Mouse (Mus musculus): Measurements from ENCODE around the gene Fam19a5. TPM values are rescaled to one million over a fixed set of nuclear protein-coding genes. Genes with fewer than 3 reads are reported as not detected.

Gene Fam19a5
- polyA plus RNA-seq, 1 experiment = 3.7 TPM

GRCm38 (mm10) chr15:87545731-87546360 is 1.7 kb downstream of the Fam19a5 start:
- H3K4me1 ChIP-seq (ENCODE audit: control insufficient read depth, insufficient read depth, low read length) = no peaks in the 10 kb centered on the region
- H3K27ac ChIP-seq (ENCODE audit: insufficient read depth, low read length) = no peak overlapping the region
- no peak overlapping the region for H3K4me3 ChIP-seq (ENCODE audit: insufficient read depth, low read length)
- TF ChIP-seq CTCF (IDR thresholded peaks at IDR 0.05; ENCODE audit: borderline replicate concordance, insufficient read depth, low read length) (no peak), POLR2A (IDR thresholded peaks at IDR 0.05; ENCODE audit: low read depth, low read length) (no peak)

GRCm38 (mm10) chr15:87547022-87547421 is 2.9 kb downstream of the Fam19a5 start:
- H3K27ac ChIP-seq (ENCODE audit: insufficient read depth, low read length) = no peak overlapping the region
- no peaks in the 10 kb centered on the region for H3K4me1 ChIP-seq (ENCODE audit: control insufficient read depth, insufficient read depth, low read length)
- H3K4me3 ChIP-seq (ENCODE audit: insufficient read depth, low read length) = no peak overlapping the region
- TF ChIP-seq CTCF (IDR thresholded peaks at IDR 0.05; ENCODE audit: borderline replicate concordance, insufficient read depth, low read length) = no peak
- no peak for TF ChIP-seq POLR2A (IDR thresholded peaks at IDR 0.05; ENCODE audit: low read depth, low read length)

GRCm38 (mm10) chr15:87549724-87550123 is 5.6 kb downstream of the Fam19a5 start:
- no peak for TF ChIP-seq CTCF (IDR thresholded peaks at IDR 0.05; ENCODE audit: borderline replicate concordance, insufficient read depth, low read length)
- no peak for TF ChIP-seq POLR2A (IDR thresholded peaks at IDR 0.05; ENCODE audit: low read depth, low read length)
- Histone ChIP-seq H3K4me3 (ENCODE audit: insufficient read depth, low read length) (no peak overlapping the region), H3K4me1 (ENCODE audit: control insufficient read depth, insufficient read depth, low read length) (no peaks in the 10 kb centered on the region), H3K27ac (ENCODE audit: insufficient read depth, low read length) (no peak overlapping the region)

- H3K27ac ChIP-seq (ENCODE audit: insufficient read depth, low read length) = no peak overlapping the region
- TF ChIP-seq CTCF (IDR thresholded peaks at IDR 0.05; ENCODE audit: borderline replicate concordance, insufficient read depth, low read length) = no peak
- TF ChIP-seq POLR2A (IDR thresholded peaks at IDR 0.05; ENCODE audit: low read depth, low read length) = no peak
Measured at GRCm38 (mm10) chr15:87550756-87551155, 6.7 kb downstream of the Fam19a5 start.

GRCm38 (mm10) chr15:87551556-87551955 is 7.5 kb downstream of the Fam19a5 start:
- Histone ChIP-seq H3K4me3 (ENCODE audit: insufficient read depth, low read length) (no peak overlapping the region), H3K27ac (ENCODE audit: insufficient read depth, low read length) (no peak overlapping the region), H3K4me1 (ENCODE audit: control insufficient read depth, insufficient read depth, low read length) (no peaks in the 10 kb centered on the region)
- TF ChIP-seq POLR2A (IDR thresholded peaks at IDR 0.05; ENCODE audit: low read depth, low read length) = no peak
- TF ChIP-seq CTCF (IDR thresholded peaks at IDR 0.05; ENCODE audit: borderline replicate concordance, insufficient read depth, low read length) = no peak

More at GRCm38 (mm10) chr15:87550756-87551155, 6.7 kb downstream of the Fam19a5 start:
- Histone ChIP-seq H3K4me3 (ENCODE audit: insufficient read depth, low read length) (no peak overlapping the region), H3K4me1 (ENCODE audit: control insufficient read depth, insufficient read depth, low read length) (no peaks in the 10 kb centered on the region)

- Histone ChIP-seq H3K27ac (ENCODE audit: insufficient read depth, low read length) (no peak overlapping the region), H3K4me3 (ENCODE audit: insufficient read depth, low read length) (no peak overlapping the region), H3K4me1 (ENCODE audit: control insufficient read depth, insufficient read depth, low read length) (no peaks in the 10 kb centered on the region)
- no peak for TF ChIP-seq POLR2A (IDR thresholded peaks at IDR 0.05; ENCODE audit: low read depth, low read length)
- TF ChIP-seq CTCF (IDR thresholded peaks at IDR 0.05; ENCODE audit: borderline replicate concordance, insufficient read depth, low read length) = no peak
Measured at GRCm38 (mm10) chr15:87555811-87556210, 11.7 kb downstream of the Fam19a5 start.

GRCm38 (mm10) chr15:87564331-87564730 is 20.2 kb downstream of the Fam19a5 start:
- H3K27ac ChIP-seq (ENCODE audit: insufficient read depth, low read length) = no peak overlapping the region
- H3K4me1 ChIP-seq (ENCODE audit: control insufficient read depth, insufficient read depth, low read length) = no peaks in the 10 kb centered on the region
- no peak for TF ChIP-seq CTCF (IDR thresholded peaks at IDR 0.05; ENCODE audit: borderline replicate concordance, insufficient read depth, low read length)
- no peak for TF ChIP-seq POLR2A (IDR thresholded peaks at IDR 0.05; ENCODE audit: low read depth, low read length)
- no peak overlapping the region for H3K4me3 ChIP-seq (ENCODE audit: insufficient read depth, low read length)

GRCm38 (mm10) chr15:87566040-87566929 is 22.2 kb downstream of the Fam19a5 start:
- Histone ChIP-seq H3K27ac (ENCODE audit: insufficient read depth, low read length) (no peak overlapping the region), H3K4me3 (ENCODE audit: insufficient read depth, low read length) (no peak overlapping the region), H3K4me1 (ENCODE audit: control insufficient read depth, insufficient read depth, low read length) (no peaks in the 10 kb centered on the region)
- TF ChIP-seq CTCF (IDR thresholded peaks at IDR 0.05; ENCODE audit: borderline replicate concordance, insufficient read depth, low read length) (no peak), POLR2A (IDR thresholded peaks at IDR 0.05; ENCODE audit: low read depth, low read length) (no peak)

GRCm38 (mm10) chr15:87570182-87570581 is 26.1 kb downstream of the Fam19a5 start:
- Histone ChIP-seq H3K4me3 (ENCODE audit: insufficient read depth, low read length) (no peak overlapping the region), H3K27ac (ENCODE audit: insufficient read depth, low read length) (no peak overlapping the region), H3K4me1 (ENCODE audit: control insufficient read depth, insufficient read depth, low read length) (no peaks in the 10 kb centered on the region)
- TF ChIP-seq POLR2A (IDR thresholded peaks at IDR 0.05; ENCODE audit: low read depth, low read length) (no peak), CTCF (IDR thresholded peaks at IDR 0.05; ENCODE audit: borderline replicate concordance, insufficient read depth, low read length) (no peak)

GRCm38 (mm10) chr15:87579861-87580260 is 35.8 kb downstream of the Fam19a5 start:
- Histone ChIP-seq H3K4me1 (ENCODE audit: control insufficient read depth, insufficient read depth, low read length) (no peaks in the 10 kb centered on the region), H3K4me3 (ENCODE audit: insufficient read depth, low read length) (no peak overlapping the region), H3K27ac (ENCODE audit: insufficient read depth, low read length) (no peak overlapping the region)
- TF ChIP-seq CTCF (IDR thresholded peaks at IDR 0.05; ENCODE audit: borderline replicate concordance, insufficient read depth, low read length) (no peak), POLR2A (IDR thresholded peaks at IDR 0.05; ENCODE audit: low read depth, low read length) (no peak)

Data from embryonic fibroblast, embryonic 13.5 days (primary cell).